Mouse (Mus musculus) bone marrow macrophage, adult 2 months (primary cell): ENCODE data around the gene Tmem14a.

Experiments
- CTCF ChIP-seq: IDR thresholded peaks from 2 replicates; pipeline ENCODE4 v1.5.1; 2012; ENCODE audit warnings: low read depth, mild to moderate bottlenecking, low read length, moderate library complexity
- POLR2A ChIP-seq: IDR thresholded peaks from 2 replicates; pipeline ENCODE4 v1.6.1; 2012; ENCODE audit warnings: mild to moderate bottlenecking, low read depth, low read length, borderline replicate concordance

DNA sequence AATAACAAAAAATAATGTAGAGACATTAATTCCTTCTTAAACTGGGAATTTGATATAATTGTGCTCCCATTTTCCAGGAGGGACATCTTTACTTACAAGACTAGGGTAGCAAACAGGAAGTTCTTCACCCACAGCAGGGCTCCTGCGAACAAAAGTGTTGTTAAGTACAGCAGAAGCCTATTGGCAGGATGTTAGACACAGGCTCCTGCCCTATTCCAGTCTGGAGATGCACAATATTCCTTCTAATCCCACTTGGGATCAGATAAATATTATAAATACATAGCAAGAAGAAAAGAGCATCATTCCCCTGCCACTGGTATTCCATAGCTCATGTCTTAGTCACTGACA is 34.9 kb downstream of the Tmem14a start:
- TF ChIP-seq CTCF (no peak), POLR2A (no peak)
